Mouse (Mus musculus): ENCODE data around the gene Bcl2l11. TPM values are rescaled to one million over a fixed set of nuclear protein-coding genes. Genes with fewer than 3 reads are reported as not detected.
"Not testable (repeated sequence)": the region's sequence is repeated elsewhere in the genome, so short reads cannot be mapped to it uniquely, and the experiment has no call there.

Bcl2l11 gene
- total RNA-seq (2017): 23.3 and 38.6 TPM in 2 replicates

GRCm38 (mm10) chr2:128125635-128126470 is at the start of gene Bcl2l11:
Bcl2l11 (plus strand) TSS chr2:128126038.
- ATAC-seq (replicated peaks; ENCODE audit: low read depth, poor library complexity, severe bottlenecking): peak; percentile 58

GRCm38 (mm10) chr2:128076936-128077335 is 48.9 kb upstream of the Bcl2l11 start:
- no peak for ATAC-seq (replicated peaks; ENCODE audit: low read depth, poor library complexity, severe bottlenecking)

- 0 out of 2 replicates have a peak, but pooled peaks have one; percentile 39 for ATAC-seq (replicated peaks; ENCODE audit: low read depth, poor library complexity, severe bottlenecking)
Measured at GRCm38 (mm10) chr2:128078859-128079258, 47.0 kb upstream of the Bcl2l11 start.

- no peak for ATAC-seq (replicated peaks; ENCODE audit: low read depth, poor library complexity, severe bottlenecking)
Measured at GRCm38 (mm10) chr2:128079316-128079715, 46.5 kb upstream of the Bcl2l11 start.

DNA sequence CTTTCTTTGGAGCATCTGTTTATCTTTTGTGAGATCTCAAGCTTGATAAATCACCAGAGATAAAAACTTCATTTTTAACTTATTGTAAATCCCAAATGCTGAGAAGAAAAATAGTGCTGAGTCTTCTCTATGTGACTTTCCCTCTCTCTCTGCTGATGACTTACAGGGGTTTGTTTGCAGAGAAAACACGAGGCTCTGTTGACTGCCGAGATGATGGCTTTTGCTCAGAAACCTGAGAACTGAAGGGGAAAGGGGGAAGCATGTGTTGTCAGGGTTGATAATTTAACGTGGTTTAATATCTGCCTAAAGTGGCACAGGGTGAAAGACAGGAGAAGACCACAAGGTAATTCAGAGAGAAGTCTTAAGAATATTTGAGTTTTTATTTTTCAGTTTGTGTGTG is 42.0 kb upstream of the Bcl2l11 start:
- no peak for ATAC-seq (replicated peaks; ENCODE audit: low read depth, poor library complexity, severe bottlenecking)

DNA sequence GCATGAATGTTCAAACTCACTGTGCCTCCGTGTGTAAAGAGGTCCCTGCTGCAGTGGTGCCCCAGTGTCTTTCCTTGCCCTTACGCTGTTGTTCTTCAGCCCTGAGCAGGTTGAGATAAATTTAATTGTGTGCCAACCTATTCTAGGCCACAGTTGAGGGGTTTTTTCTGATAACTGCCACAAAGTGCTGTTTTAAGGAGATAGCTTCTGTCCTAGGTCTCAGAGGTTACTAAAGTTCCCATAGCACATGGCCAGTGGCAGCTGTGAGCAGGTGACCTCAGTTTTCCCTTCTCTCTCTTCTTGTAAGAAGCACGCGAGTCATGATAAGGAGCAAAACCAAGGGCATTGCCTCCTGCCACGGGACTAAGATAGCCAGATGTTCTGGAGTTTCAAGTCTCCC is 41.2 kb upstream of the Bcl2l11 start:
- peak; percentile 73 for ATAC-seq (replicated peaks; ENCODE audit: low read depth, poor library complexity, severe bottlenecking)

- ATAC-seq (replicated peaks; ENCODE audit: low read depth, poor library complexity, severe bottlenecking): peak; percentile 62
Measured at GRCm38 (mm10) chr2:128085481-128085880, 40.4 kb upstream of the Bcl2l11 start.

DNA sequence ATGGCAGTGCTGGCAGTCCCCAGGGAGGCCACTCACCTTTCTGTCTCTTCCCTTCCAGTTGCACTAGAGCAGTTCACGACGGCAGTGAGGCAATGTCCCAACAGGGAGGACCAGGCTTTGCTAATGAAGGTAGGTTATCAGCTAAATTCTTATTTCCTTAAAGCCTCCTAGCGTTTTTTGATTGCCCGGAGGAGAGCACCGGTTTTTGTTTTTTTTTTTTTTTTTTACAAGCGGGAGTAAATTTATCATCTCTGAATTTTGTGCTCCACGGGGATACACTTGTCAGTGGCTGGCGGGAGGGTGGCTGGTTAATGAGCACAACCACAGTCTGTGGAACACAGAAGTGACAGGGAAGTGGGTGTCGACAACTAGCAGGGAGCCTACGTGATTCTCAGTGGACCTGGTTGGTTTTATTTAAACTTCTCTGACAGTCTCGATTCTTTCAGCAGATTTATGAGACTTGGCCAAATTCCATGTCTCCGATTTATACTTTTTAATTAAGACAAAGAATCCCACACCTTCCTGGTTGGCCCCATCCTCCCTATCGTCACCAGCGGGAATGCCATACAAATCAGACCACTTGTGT is 39.4 kb upstream of the Bcl2l11 start:
- ATAC-seq (replicated peaks; ENCODE audit: low read depth, poor library complexity, severe bottlenecking): no peak

GRCm38 (mm10) chr2:128086996-128087526 is 38.8 kb upstream of the Bcl2l11 start:
- no peak for ATAC-seq (replicated peaks; ENCODE audit: low read depth, poor library complexity, severe bottlenecking)

GRCm38 (mm10) chr2:128087798-128088545 is 37.9 kb upstream of the Bcl2l11 start:
- ATAC-seq (replicated peaks; ENCODE audit: low read depth, poor library complexity, severe bottlenecking): no peak

- no peak for ATAC-seq (replicated peaks; ENCODE audit: low read depth, poor library complexity, severe bottlenecking)
Measured at GRCm38 (mm10) chr2:128090283-128090885, 35.5 kb upstream of the Bcl2l11 start.

- no peak for ATAC-seq (replicated peaks; ENCODE audit: low read depth, poor library complexity, severe bottlenecking)
Measured at GRCm38 (mm10) chr2:128091431-128092369, 34.1 kb upstream of the Bcl2l11 start.

DNA sequence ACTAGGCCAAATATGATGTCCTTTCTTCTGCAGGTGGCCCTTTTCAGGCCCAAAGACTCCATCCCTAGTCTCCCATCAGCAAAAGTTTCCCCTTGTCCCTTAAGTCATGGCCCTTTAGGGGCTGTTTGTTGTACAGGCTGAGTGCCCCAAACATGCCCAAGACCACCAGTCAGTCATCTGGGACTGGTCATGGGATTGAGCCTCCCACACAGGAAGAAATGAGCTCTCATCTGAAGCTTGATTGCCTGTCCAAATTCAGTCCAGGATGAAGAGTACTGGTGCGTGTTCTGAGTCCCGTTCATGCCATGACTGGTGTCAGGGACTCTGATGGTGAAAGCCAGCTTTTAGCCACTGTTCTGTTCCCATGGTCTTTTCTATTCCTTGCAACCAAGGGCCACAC is 33.4 kb upstream of the Bcl2l11 start:
- no peak for ATAC-seq (replicated peaks; ENCODE audit: low read depth, poor library complexity, severe bottlenecking)

DNA sequence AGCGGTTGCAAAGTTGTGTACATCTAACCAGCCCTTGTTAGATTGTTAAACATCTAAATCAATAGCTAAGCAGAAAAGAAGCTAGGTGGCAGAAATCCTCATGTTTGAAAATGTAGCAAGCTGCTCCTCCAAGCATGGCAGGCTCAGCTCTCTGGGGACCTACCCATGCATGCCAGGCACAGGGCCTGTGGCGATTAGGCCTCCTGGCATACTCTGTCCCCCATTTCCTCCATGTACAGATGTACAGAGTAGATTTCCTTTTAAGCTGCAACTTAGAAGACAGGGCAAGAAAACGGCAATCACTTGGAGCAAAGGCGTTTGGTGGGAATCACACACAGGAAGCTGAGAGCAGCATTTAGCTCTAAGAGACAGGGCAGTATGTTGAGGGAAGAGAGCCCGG is 31.6 kb upstream of the Bcl2l11 start:
- peak; percentile 77 for ATAC-seq (replicated peaks; ENCODE audit: low read depth, poor library complexity, severe bottlenecking)

DNA sequence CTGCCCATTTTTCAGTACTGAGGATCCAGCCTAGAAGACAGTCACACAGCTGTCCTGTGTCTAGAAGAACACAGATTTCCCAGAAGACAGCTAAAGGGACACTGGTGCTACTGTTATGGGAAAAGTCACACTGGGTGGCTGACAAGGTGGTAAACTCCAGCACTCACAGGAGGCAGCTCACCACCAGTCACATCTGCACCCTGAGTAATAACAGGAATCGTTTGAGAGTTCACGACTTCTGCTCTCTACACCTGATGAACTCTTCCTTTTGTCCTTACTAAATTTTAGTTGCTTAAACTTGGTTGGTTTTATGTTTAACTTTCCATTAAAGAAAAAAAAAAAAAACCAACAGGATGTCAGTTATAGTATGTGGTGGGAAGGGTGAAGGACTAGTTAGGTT is 31.2 kb upstream of the Bcl2l11 start:
- ATAC-seq (replicated peaks; ENCODE audit: low read depth, poor library complexity, severe bottlenecking): no peak

DNA sequence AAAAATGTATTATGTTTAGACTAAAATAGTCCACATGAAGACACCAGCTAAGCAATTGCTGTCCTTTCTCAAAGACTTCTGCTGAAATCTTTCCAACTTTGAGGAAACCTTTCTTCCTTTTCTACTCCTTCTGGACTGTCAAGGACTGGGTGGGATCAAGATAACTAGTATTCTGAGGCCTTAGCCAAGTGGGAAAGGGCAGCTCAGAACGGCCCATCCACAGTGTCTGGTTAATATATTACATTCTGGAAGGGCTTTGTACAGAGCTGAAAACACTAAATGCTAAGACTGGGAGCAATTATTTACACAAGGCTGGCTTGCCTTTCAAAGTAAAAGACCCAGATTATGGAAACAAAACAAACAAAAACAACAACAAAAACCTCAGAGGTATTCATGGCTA is 30.6 kb upstream of the Bcl2l11 start:
- ATAC-seq (replicated peaks; ENCODE audit: low read depth, poor library complexity, severe bottlenecking): no peak

DNA sequence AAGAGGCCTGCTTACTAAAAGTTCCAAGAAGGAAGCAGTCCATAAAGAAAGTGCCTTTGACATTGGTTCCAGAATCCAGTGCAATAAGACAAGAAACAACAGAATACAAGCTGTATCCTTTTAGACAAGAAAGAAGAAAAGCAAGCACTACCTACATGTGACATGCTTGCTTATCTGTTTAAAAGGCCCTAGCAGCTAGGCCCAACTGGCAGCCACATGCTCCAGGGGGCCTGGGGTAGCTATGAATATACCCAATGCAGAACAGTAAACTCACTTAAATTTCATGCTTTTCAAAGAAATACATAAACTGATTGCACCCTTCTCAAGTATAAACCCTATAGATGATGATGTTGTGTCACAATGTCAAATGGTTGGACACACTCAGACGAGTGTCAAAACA is 29.8 kb upstream of the Bcl2l11 start:
- no peak for ATAC-seq (replicated peaks; ENCODE audit: low read depth, poor library complexity, severe bottlenecking)

GRCm38 (mm10) chr2:128098118-128098517 is 27.7 kb upstream of the Bcl2l11 start:
- ATAC-seq (replicated peaks; ENCODE audit: low read depth, poor library complexity, severe bottlenecking): not testable (repeated sequence)

DNA sequence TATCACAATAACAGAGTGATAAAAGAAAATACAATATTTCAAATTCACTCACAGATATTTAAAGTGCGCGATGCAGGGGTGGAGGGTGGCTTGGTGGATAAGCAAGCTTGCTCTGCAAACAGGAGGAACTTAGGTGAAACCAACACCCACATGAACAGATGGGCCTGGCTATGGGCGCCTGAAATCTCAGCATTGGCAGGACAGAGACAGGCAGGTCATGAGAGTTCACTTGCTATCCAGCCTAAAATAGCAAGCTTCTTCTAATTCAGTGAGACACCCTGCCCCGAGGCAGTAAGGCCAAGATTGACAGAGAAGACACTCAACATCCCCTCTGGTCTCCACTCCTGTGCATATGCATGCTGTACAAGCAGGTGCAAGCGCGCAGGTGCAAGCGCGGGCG is 23.8 kb upstream of the Bcl2l11 start:
- no peak for ATAC-seq (replicated peaks; ENCODE audit: low read depth, poor library complexity, severe bottlenecking)
